ENCODE assay signal across 20 mouse cellular contexts in genomic region chr13:98365081-98365480, GRCm38 (mm10). TPM values are rescaled to one million over a fixed set of nuclear protein-coding genes. Genes with fewer than 3 reads are reported as not detected.
DNase-seq lines count a peak whose midpoint lies in the region; ATAC-seq and TF ChIP-seq lines count a peak whose summit lies in the region.
"Had no signal": no experiment of that assay in that cellular context is flagged by ENCODE, and none has a peak within 500 bp of the region (broad histone marks: within the 10 kb centered on the region; RNA-seq: fewer than 3 reads in every experiment).

No protein-coding gene starts in this region.

- no peak overlapping the region for H3K4me3 ChIP-seq in forebrain, postnatal 0 days (ENCODE audit: low read depth, low read length)
- no peak overlapping the region for H3K4me3 ChIP-seq in forebrain, embryonic 14.5 days (ENCODE audit: low read depth, low read length)
- 0 out of 2 replicates have a peak overlapping the region, but pooled peaks have one; percentile 10 for H3K4me3 ChIP-seq in kidney, embryonic 15.5 days (replicated peaks)
- H3K4me3 ChIP-seq in embryonic facial prominence, embryonic 14.5 days (ENCODE audit: low read depth, low read length) = no peak overlapping the region

- 4% methylated on average over 8 of the region's 8 CpGs for WGBS in forebrain, postnatal 0 days
- under 1% methylated on average over 8 of the region's 8 CpGs for WGBS in forebrain, embryonic 14.5 days
- WGBS in kidney, embryonic 15.5 days = 4% methylated on average over 8 of the region's 8 CpGs
- WGBS in embryonic facial prominence, embryonic 14.5 days = 3% methylated on average over 8 of the region's 8 CpGs

- no peak overlapping the region for H3K9ac ChIP-seq in forebrain, postnatal 0 days
- no peak overlapping the region for H3K9ac ChIP-seq in forebrain, embryonic 14.5 days (ENCODE audit: low read length)
- H3K9ac ChIP-seq in kidney, embryonic 15.5 days = no peak overlapping the region
- no peak overlapping the region for H3K9ac ChIP-seq in embryonic facial prominence, embryonic 14.5 days (ENCODE audit: low read depth, low read length)
- H3K9ac ChIP-seq: forebrain, embryonic 13.5 days; hindbrain, embryonic 15.5 days had no signal

- peak; percentile 40 for DNase-seq in forebrain, postnatal 0 days
- DNase-seq in forebrain, embryonic 14.5 days (ENCODE audit: low spot score) = no peak
- DNase-seq in kidney, postnatal 10 days = no peak
- peak; percentile 7 for DNase-seq in R1 (ENCODE audit: low read depth, low spot score)
- DNase-seq in embryonic facial prominence, embryonic 14.5 days (ENCODE audit: low spot score) = no peak
- no peak for DNase-seq in urinary bladder, adult 2 months (ENCODE audit: low spot score)
- DNase-seq: cerebellum, adult 2 months; gastrocnemius, postnatal 36 days; heart, adult 18-20 months; heart, postnatal 10 days; kidney, adult 9 months had no signal

- no peak overlapping the region for H3K27ac ChIP-seq in forebrain, postnatal 0 days (ENCODE audit: low read depth, low read length)
- H3K27ac ChIP-seq in forebrain, embryonic 14.5 days (ENCODE audit: low read depth, low read length) = no peak overlapping the region
- peak overlapping the region; percentile 92 for H3K27ac ChIP-seq in kidney, embryonic 15.5 days
- H3K27ac ChIP-seq in embryonic facial prominence, embryonic 14.5 days (replicated peaks; ENCODE audit: low read depth, low read length) = no peak overlapping the region
- H3K27ac ChIP-seq: forebrain, embryonic 13.5 days; heart, embryonic 10.5 days; hindbrain, embryonic 15.5 days had no signal

- no peak for TF ChIP-seq CTCF in forebrain, postnatal 0 days (IDR thresholded peaks at IDR 0.05; ENCODE audit: low read depth)

- no peak for ATAC-seq in forebrain, postnatal 0 days
- ATAC-seq in forebrain, embryonic 14.5 days = no peak
- ATAC-seq in kidney, embryonic 15.5 days (replicated peaks; ENCODE audit: low FRiP score) = no peak
- ATAC-seq in embryonic facial prominence, embryonic 14.5 days (ENCODE audit: low read depth) = no peak
- ATAC-seq: forebrain, embryonic 13.5 days had no signal

- H3K27me3 ChIP-seq in forebrain, postnatal 0 days (ENCODE audit: insufficient read depth, low read length) = peaks cover 87% of the 10 kb centered on the region
- H3K27me3 ChIP-seq in forebrain, embryonic 14.5 days (replicated peaks; ENCODE audit: control insufficient read depth, insufficient read depth, low read length) = peaks cover 88% of the 10 kb centered on the region
- H3K27me3 ChIP-seq in kidney, embryonic 15.5 days = peaks cover 90% of the 10 kb centered on the region
- peaks cover 89% of the 10 kb centered on the region for H3K27me3 ChIP-seq in embryonic facial prominence, embryonic 14.5 days (replicated peaks; ENCODE audit: control insufficient read depth, insufficient read depth, low read length)

- H3K4me1 ChIP-seq in forebrain, postnatal 0 days (ENCODE audit: insufficient read depth) = no peaks in the 10 kb centered on the region
- H3K4me1 ChIP-seq in forebrain, embryonic 14.5 days (ENCODE audit: control insufficient read depth, insufficient read depth, low read length) = no peaks in the 10 kb centered on the region
- peaks cover 33% of the 10 kb centered on the region for H3K4me1 ChIP-seq in kidney, embryonic 15.5 days
- peaks cover 13% of the 10 kb centered on the region; the same call in 1 of the 2 replicates for H3K4me1 ChIP-seq in embryonic facial prominence, embryonic 14.5 days (ENCODE audit: control insufficient read depth, insufficient read depth, low read length)

- no peak overlapping the region for H3K4me2 ChIP-seq in forebrain, postnatal 0 days (ENCODE audit: low read depth)
- H3K4me2 ChIP-seq in forebrain, embryonic 14.5 days (ENCODE audit: low read length) = no peak overlapping the region
- peak overlapping the region; percentile 41 for H3K4me2 ChIP-seq in kidney, embryonic 15.5 days
- H3K4me2 ChIP-seq in embryonic facial prominence, embryonic 14.5 days (ENCODE audit: low read depth, low read length) = 0 out of 2 replicates have a peak overlapping the region, but pooled peaks have one; percentile 8

- no peaks in the 10 kb centered on the region for H3K9me3 ChIP-seq in forebrain, postnatal 0 days (ENCODE audit: low read length)
- no peaks in the 10 kb centered on the region for H3K9me3 ChIP-seq in forebrain, embryonic 14.5 days (replicated peaks; ENCODE audit: control insufficient read depth, low read length)
- no peaks in the 10 kb centered on the region for H3K9me3 ChIP-seq in kidney, embryonic 15.5 days (replicated peaks)
- no peaks in the 10 kb centered on the region for H3K9me3 ChIP-seq in embryonic facial prominence, embryonic 14.5 days (ENCODE audit: control insufficient read depth, low read length)
- H3K9me3 ChIP-seq: embryonic facial prominence, embryonic 13.5 days; forebrain, embryonic 13.5 days; heart, embryonic 10.5 days had no signal

- no peaks in the 10 kb centered on the region for H3K36me3 ChIP-seq in forebrain, postnatal 0 days (ENCODE audit: insufficient read depth)
- no peaks in the 10 kb centered on the region for H3K36me3 ChIP-seq in forebrain, embryonic 14.5 days (ENCODE audit: control insufficient read depth, insufficient read depth, low read length)
- no peaks in the 10 kb centered on the region for H3K36me3 ChIP-seq in kidney, embryonic 15.5 days
- H3K36me3 ChIP-seq in embryonic facial prominence, embryonic 14.5 days (ENCODE audit: control insufficient read depth, insufficient read depth, low read length) = no peaks in the 10 kb centered on the region
- H3K36me3 ChIP-seq: embryonic facial prominence, embryonic 13.5 days; heart, embryonic 10.5 days; hindbrain, embryonic 15.5 days had no signal

RNA-seq across cellular contexts. Expression of gene Foxd1, which starts 11.0 kb away (rescaled TPM):
- 2.0 and 2.2 TPM in 2 replicates for total RNA-seq in forebrain, postnatal 0 days (2014; rRNA removed)
- 0.62 and 0.86 TPM in 2 replicates for polyA plus RNA-seq in forebrain, postnatal 0 days (2015; fragmentation: Nextera tagmentation; extraction: Ambion mirVana)
- polyA plus RNA-seq in forebrain, embryonic 14.5 days (2014; fragmentation: Nextera tagmentation; extraction: Ambion mirVana) = 0.75 and 0.76 TPM in 2 replicates
- 4.7 and 5.0 TPM in 2 replicates for polyA plus RNA-seq in kidney, embryonic 15.5 days (2015; fragmentation: Nextera tagmentation; extraction: Ambion mirVana)
- 2.9 and 3.6 TPM in 2 replicates for polyA plus RNA-seq in embryonic facial prominence, embryonic 14.5 days (2014; fragmentation: Nextera tagmentation; extraction: Ambion mirVana)
- 0.01 TPM in 1 of 2 replicates, not detected in the other for polyA plus RNA-seq in urinary bladder, adult 2 months (2012; rRNA removed)
- total RNA-seq: common myeloid progenitor, adult 5-6 weeks; hematopoietic stem cell, adult 5-6 weeks had no signal
- polyA plus RNA-seq: heart, embryonic 14.5 days; intestine, embryonic 16.5 days had no signal

RNA-seq across cellular contexts. Expression of gene Btf3, which starts 48.3 kb away (rescaled TPM):
- 435 and 523 TPM in 2 replicates for total RNA-seq in forebrain, postnatal 0 days (2014; rRNA removed)
- polyA plus RNA-seq in forebrain, postnatal 0 days (2015; fragmentation: Nextera tagmentation; extraction: Ambion mirVana) = 562 and 667 TPM in 2 replicates
- polyA plus RNA-seq in forebrain, embryonic 14.5 days (2014; fragmentation: Nextera tagmentation; extraction: Ambion mirVana) = 669 and 680 TPM in 2 replicates
- polyA plus RNA-seq in kidney, embryonic 15.5 days (2015; fragmentation: Nextera tagmentation; extraction: Ambion mirVana) = 689 and 781 TPM in 2 replicates
- polyA plus RNA-seq in embryonic facial prominence, embryonic 14.5 days (2014; fragmentation: Nextera tagmentation; extraction: Ambion mirVana) = 674 and 695 TPM in 2 replicates
- 665 and 770 TPM in 2 replicates for polyA plus RNA-seq in urinary bladder, adult 2 months (2012; rRNA removed)

Comparison
In these comparisons a context has a peak if more than half of its experiments do, and no peak if none do; other contexts are left out.
1. DNase-seq: peak in forebrain, postnatal 0 days (single experiment) and R1 (single experiment); none in forebrain, embryonic 14.5 days (single experiment), kidney, postnatal 10 days (single experiment), embryonic facial prominence, embryonic 14.5 days (single experiment) and urinary bladder, adult 2 months (single experiment).
2. H3K4me2 ChIP-seq: peak in kidney, embryonic 15.5 days (single experiment) and embryonic facial prominence, embryonic 14.5 days (single experiment); none in forebrain, postnatal 0 days (single experiment) and forebrain, embryonic 14.5 days (single experiment).